ENCODE assay signal across 15 mouse cellular contexts in the genomic region with DNA sequence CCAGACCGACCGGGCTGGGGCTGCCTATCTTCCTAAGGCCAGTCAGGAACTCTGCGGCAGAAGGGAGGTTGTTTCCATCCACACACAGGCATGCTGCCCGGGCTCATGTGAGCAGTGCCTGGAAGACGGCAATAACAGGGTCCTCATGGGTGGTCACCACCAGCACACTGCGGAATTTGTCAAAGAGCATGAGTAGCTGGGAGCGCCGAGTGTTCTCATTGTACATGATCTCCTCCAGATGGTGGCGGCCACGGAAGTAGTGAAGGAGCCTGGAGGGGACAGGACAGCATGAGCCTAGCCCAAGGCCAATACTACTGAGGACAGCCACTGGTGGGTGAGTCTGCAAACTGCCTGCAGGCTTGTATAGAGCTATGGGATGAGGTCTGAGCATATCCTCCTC. TPM values are rescaled to one million over a fixed set of nuclear protein-coding genes. Genes with fewer than 3 reads are reported as not detected.
DNase-seq lines count a peak whose midpoint lies in the region; ATAC-seq lines count a peak whose summit lies in the region.
"Had no signal": no experiment of that assay in that cellular context is flagged by ENCODE, and none has a peak within 500 bp of the region (broad histone marks: within the 10 kb centered on the region; RNA-seq: fewer than 3 reads in every experiment).

No protein-coding gene starts in this region.

- no peak overlapping the region for H3K4me2 ChIP-seq in hindbrain, embryonic 12.5 days (replicated peaks)
- no peak overlapping the region for H3K4me2 ChIP-seq in hindbrain, embryonic 14.5 days (replicated peaks)
- H3K4me2 ChIP-seq in lung, embryonic 16.5 days (ENCODE audit: low read depth, low read length): no peak overlapping the region
- H3K4me2 ChIP-seq in limb, embryonic 13.5 days (replicated peaks): no peak overlapping the region
- H3K4me2 ChIP-seq: lung, embryonic 15.5 days; midbrain, embryonic 15.5 days; neural tube, embryonic 13.5 days had no signal

- no peak overlapping the region for H3K4me3 ChIP-seq in hindbrain, embryonic 12.5 days
- no peak overlapping the region for H3K4me3 ChIP-seq in hindbrain, embryonic 14.5 days (replicated peaks; ENCODE audit: low read length)
- H3K4me3 ChIP-seq in lung, embryonic 16.5 days (ENCODE audit: low read length): no peak overlapping the region
- H3K4me3 ChIP-seq in limb, embryonic 13.5 days: no peak overlapping the region
- H3K4me3 ChIP-seq: lung, embryonic 15.5 days; midbrain, embryonic 15.5 days; neural tube, embryonic 13.5 days had no signal

- H3K4me1 ChIP-seq in hindbrain, embryonic 12.5 days: peaks cover 8% of the 10 kb centered on the region
- peaks cover 21% of the 10 kb centered on the region for H3K4me1 ChIP-seq in hindbrain, embryonic 14.5 days (replicated peaks; ENCODE audit: control insufficient read depth, insufficient read depth, low read length)
- H3K4me1 ChIP-seq in lung, embryonic 16.5 days (replicated peaks; ENCODE audit: control insufficient read depth, insufficient read depth, low read length): peaks cover 9% of the 10 kb centered on the region
- H3K4me1 ChIP-seq in limb, embryonic 13.5 days: peaks cover 19% of the 10 kb centered on the region

- intact Hi-C loops in gastrocnemius, postnatal 14 days (cut with DNase I; ENCODE audit: low total_unique reads): no loop called here

- no peaks in the 10 kb centered on the region for H3K9me3 ChIP-seq in hindbrain, embryonic 12.5 days (replicated peaks)
- no peaks in the 10 kb centered on the region for H3K9me3 ChIP-seq in hindbrain, embryonic 14.5 days (ENCODE audit: control insufficient read depth, low read length)
- no peaks in the 10 kb centered on the region for H3K9me3 ChIP-seq in lung, embryonic 16.5 days (ENCODE audit: control insufficient read depth, low read length)
- H3K9me3 ChIP-seq in limb, embryonic 13.5 days: no peaks in the 10 kb centered on the region
- H3K9me3 ChIP-seq: lung, embryonic 15.5 days; midbrain, embryonic 15.5 days; neural tube, embryonic 13.5 days had no signal

- 81% methylated on average over 10 of the region's 10 CpGs for WGBS in hindbrain, embryonic 12.5 days
- 77% methylated on average over 10 of the region's 10 CpGs for WGBS in hindbrain, embryonic 14.5 days
- WGBS in lung, embryonic 16.5 days: 69% methylated on average over 10 of the region's 10 CpGs
- 62% methylated on average over 10 of the region's 10 CpGs for WGBS in limb, embryonic 13.5 days

- H3K36me3 ChIP-seq in hindbrain, embryonic 12.5 days: peaks cover 64% of the 10 kb centered on the region
- peaks cover 52% of the 10 kb centered on the region for H3K36me3 ChIP-seq in hindbrain, embryonic 14.5 days (replicated peaks; ENCODE audit: control insufficient read depth, insufficient read depth)
- H3K36me3 ChIP-seq in lung, embryonic 16.5 days (ENCODE audit: control insufficient read depth, insufficient read depth, low read length): peaks cover 33% of the 10 kb centered on the region
- peaks cover 82% of the 10 kb centered on the region for H3K36me3 ChIP-seq in limb, embryonic 13.5 days

- ATAC-seq in hindbrain, embryonic 12.5 days (ENCODE audit: low FRiP score): peak; percentile 32; the same call in 1 of the 2 replicates
- no peak for ATAC-seq in hindbrain, embryonic 14.5 days (ENCODE audit: low FRiP score)
- peak; percentile 31; the same call in 1 of the 2 replicates for ATAC-seq in lung, embryonic 16.5 days (ENCODE audit: low read depth)
- ATAC-seq in limb, embryonic 13.5 days (ENCODE audit: low FRiP score, low read depth): peak; percentile 20; the same call in 1 of the 2 replicates
- ATAC-seq: midbrain, embryonic 15.5 days had no signal

- H3K9ac ChIP-seq in hindbrain, embryonic 12.5 days: peak overlapping the region; percentile 32; the same call in 1 of the 2 replicates
- no peak overlapping the region for H3K9ac ChIP-seq in hindbrain, embryonic 14.5 days
- H3K9ac ChIP-seq in lung, embryonic 16.5 days (ENCODE audit: low read length): no peak overlapping the region
- H3K9ac ChIP-seq in limb, embryonic 13.5 days: no peak overlapping the region
- H3K9ac ChIP-seq: lung, embryonic 15.5 days; midbrain, embryonic 15.5 days; neural tube, embryonic 13.5 days had no signal

- H3K27me3 ChIP-seq in hindbrain, embryonic 12.5 days: no peaks in the 10 kb centered on the region
- H3K27me3 ChIP-seq in hindbrain, embryonic 14.5 days (ENCODE audit: control insufficient read depth, insufficient read depth, low read length): no peaks in the 10 kb centered on the region
- H3K27me3 ChIP-seq in lung, embryonic 16.5 days (ENCODE audit: control insufficient read depth, insufficient read depth, low read depth, low read length): no peaks in the 10 kb centered on the region
- H3K27me3 ChIP-seq in limb, embryonic 13.5 days: no peaks in the 10 kb centered on the region
- H3K27me3 ChIP-seq: lung, embryonic 15.5 days; midbrain, embryonic 15.5 days; neural tube, embryonic 13.5 days had no signal

- no peak for DNase-seq in hindbrain, embryonic 14.5 days (ENCODE audit: low spot score)
- DNase-seq in lung, adult 18-20 months: no peak
- DNase-seq in cerebellum, postnatal 10 days: peak; percentile 58 to 64
- no peak for DNase-seq in gastrocnemius, postnatal 14 days
- DNase-seq: heart, adult 18-20 months; left cerebral cortex, postnatal 4 days had no signal

- H3K27ac ChIP-seq in hindbrain, embryonic 12.5 days: no peak overlapping the region
- no peak overlapping the region for H3K27ac ChIP-seq in hindbrain, embryonic 14.5 days
- no peak overlapping the region for H3K27ac ChIP-seq in lung, embryonic 16.5 days (ENCODE audit: low read length)
- no peak overlapping the region for H3K27ac ChIP-seq in limb, embryonic 13.5 days
- H3K27ac ChIP-seq: lung, embryonic 15.5 days; midbrain, embryonic 15.5 days; neural tube, embryonic 13.5 days had no signal

RNA-seq across cellular contexts. Expression of gene Mpg, which starts 6.5 kb away (rescaled TPM):
- polyA plus RNA-seq in hindbrain, embryonic 12.5 days (2016; fragmentation: Nextera tagmentation; extraction: Ambion mirVana): 30.4 and 32.3 TPM in 2 replicates
- 29.7 and 37.5 TPM in 2 replicates for polyA plus RNA-seq in hindbrain, embryonic 14.5 days (2014; fragmentation: Nextera tagmentation; extraction: Ambion mirVana)
- polyA plus RNA-seq in lung, embryonic 16.5 days (2015; fragmentation: Nextera tagmentation; extraction: Ambion mirVana): 35.9 and 37.9 TPM in 2 replicates
- polyA plus RNA-seq in limb, embryonic 13.5 days (2015; fragmentation: Nextera tagmentation; extraction: Ambion mirVana): 42.7 and 43.5 TPM in 2 replicates
- 1 to 10 TPM; 7.9 to 9.6 TPM for total RNA-seq in gastrocnemius, postnatal 14 days (2021)

RNA-seq across cellular contexts. Expression of gene Rhbdf1, which starts 10.7 kb away (rescaled TPM):
- 32.8 and 33.1 TPM in 2 replicates for polyA plus RNA-seq in hindbrain, embryonic 12.5 days (2016; fragmentation: Nextera tagmentation; extraction: Ambion mirVana)
- polyA plus RNA-seq in hindbrain, embryonic 14.5 days (2014; fragmentation: Nextera tagmentation; extraction: Ambion mirVana): 18.9 and 20.0 TPM in 2 replicates
- 70.9 and 71.2 TPM in 2 replicates for polyA plus RNA-seq in lung, embryonic 16.5 days (2015; fragmentation: Nextera tagmentation; extraction: Ambion mirVana)
- 59.3 and 63.4 TPM in 2 replicates for polyA plus RNA-seq in limb, embryonic 13.5 days (2015; fragmentation: Nextera tagmentation; extraction: Ambion mirVana)
- total RNA-seq in gastrocnemius, postnatal 14 days (2021): 10 to 100 TPM; 18.4 to 24.4 TPM

RNA-seq across cellular contexts. Expression of gene Snrnp25, which starts 27.6 kb away (rescaled TPM):
- polyA plus RNA-seq in hindbrain, embryonic 12.5 days (2016; fragmentation: Nextera tagmentation; extraction: Ambion mirVana): 52.8 and 55.1 TPM in 2 replicates
- 48.6 and 49.9 TPM in 2 replicates for polyA plus RNA-seq in hindbrain, embryonic 14.5 days (2014; fragmentation: Nextera tagmentation; extraction: Ambion mirVana)
- polyA plus RNA-seq in lung, embryonic 16.5 days (2015; fragmentation: Nextera tagmentation; extraction: Ambion mirVana): 49.2 and 52.1 TPM in 2 replicates
- polyA plus RNA-seq in limb, embryonic 13.5 days (2015; fragmentation: Nextera tagmentation; extraction: Ambion mirVana): 58.7 and 66.4 TPM in 2 replicates
- total RNA-seq in gastrocnemius, postnatal 14 days (2021): 1 to 10 TPM; 8.6 to 8.9 TPM

RNA-seq across cellular contexts. Expression of gene Il9r, which starts 32.8 kb away (rescaled TPM):
- polyA plus RNA-seq in hindbrain, embryonic 12.5 days (2016; fragmentation: Nextera tagmentation; extraction: Ambion mirVana): not detected in 2 replicates
- not detected in 2 replicates for polyA plus RNA-seq in hindbrain, embryonic 14.5 days (2014; fragmentation: Nextera tagmentation; extraction: Ambion mirVana)
- 0.06 and 0.23 TPM in 2 replicates for polyA plus RNA-seq in lung, embryonic 16.5 days (2015; fragmentation: Nextera tagmentation; extraction: Ambion mirVana)
- polyA plus RNA-seq in limb, embryonic 13.5 days (2015; fragmentation: Nextera tagmentation; extraction: Ambion mirVana): 0.14 and 0.50 TPM in 2 replicates
- under 1 TPM in 1 of 2 experiments, not detected in 1; 0.31 TPM for total RNA-seq in gastrocnemius, postnatal 14 days (2021)
- total RNA-seq: heart, postnatal 25 days; layer of hippocampus, adult 8-10 months; left cerebral cortex, postnatal 4 days had no signal
- polyA plus RNA-seq: frontal cortex, adult 2 months; midbrain, embryonic 15.5 days; neural tube, embryonic 13.5 days had no signal

RNA-seq across cellular contexts. Expression of gene Nprl3, which starts 34.7 kb away (rescaled TPM):
- polyA plus RNA-seq in hindbrain, embryonic 12.5 days (2016; fragmentation: Nextera tagmentation; extraction: Ambion mirVana): 51.3 and 51.7 TPM in 2 replicates
- polyA plus RNA-seq in hindbrain, embryonic 14.5 days (2014; fragmentation: Nextera tagmentation; extraction: Ambion mirVana): 23.7 and 35.3 TPM in 2 replicates
- 45.2 and 46.2 TPM in 2 replicates for polyA plus RNA-seq in lung, embryonic 16.5 days (2015; fragmentation: Nextera tagmentation; extraction: Ambion mirVana)
- 46.0 and 47.0 TPM in 2 replicates for polyA plus RNA-seq in limb, embryonic 13.5 days (2015; fragmentation: Nextera tagmentation; extraction: Ambion mirVana)
- 10 to 100 TPM; 17.8 to 19.2 TPM for total RNA-seq in gastrocnemius, postnatal 14 days (2021)

Comparison
In these comparisons a context has a peak if more than half of its experiments do, and no peak if none do; other contexts are left out.
1. DNase-seq: peak in cerebellum, postnatal 10 days (2 of 2); none in hindbrain, embryonic 14.5 days (single experiment), lung, adult 18-20 months (0 of 2) and gastrocnemius, postnatal 14 days (single experiment).